Mouse (Mus musculus): ENCODE measurements around the gene Oasl1. TPM values are rescaled to one million over a fixed set of nuclear protein-coding genes. Genes with fewer than 3 reads are reported as not detected.
"Not testable (repeated sequence)": the region's sequence is repeated elsewhere in the genome, so short reads cannot be mapped to it uniquely, and the experiment has no call there.

Oasl1 gene
- total RNA-seq, 2 experiments from 2014 or later: not detected

GRCm38 (mm10) chr5:114926153-114926684 is 3.2 kb downstream of the Oasl1 start:
- DNase-seq: no peak

GRCm38 (mm10) chr5:114926753-114927152 is 3.7 kb downstream of the Oasl1 start:
- no peak for DNase-seq

GRCm38 (mm10) chr5:114931626-114932025 is 8.6 kb downstream of the Oasl1 start:
- no peak for DNase-seq

GRCm38 (mm10) chr5:114933206-114933605 is 10.2 kb downstream of the Oasl1 start:
- DNase-seq: no peak

- no peak for DNase-seq
Observed at GRCm38 (mm10) chr5:114935838-114936237, 12.8 kb downstream of the Oasl1 start.

GRCm38 (mm10) chr5:114941138-114941537 is 18.1 kb downstream of the Oasl1 start:
- not testable (repeated sequence) for DNase-seq

GRCm38 (mm10) chr5:114942074-114942765 is 19.2 kb downstream of the Oasl1 start, which contains the start of gene 2210016L21Rik:
2210016L21Rik (plus strand) TSS chr5:114942158.
- peak; percentile 73 for DNase-seq

GRCm38 (mm10) chr5:114942766-114943130 is 19.7 kb downstream of the Oasl1 start:
- no peak for DNase-seq

GRCm38 (mm10) chr5:114945072-114945471 is 22.0 kb downstream of the Oasl1 start:
- no peak for DNase-seq

GRCm38 (mm10) chr5:114948891-114949290 is 25.9 kb downstream of the Oasl1 start:
- peak; percentile 53 for DNase-seq

GRCm38 (mm10) chr5:114949316-114949715 is 26.3 kb downstream of the Oasl1 start:
- DNase-seq: no peak

- no peak for DNase-seq
Observed at GRCm38 (mm10) chr5:114949812-114950211, 26.8 kb downstream of the Oasl1 start.

- DNase-seq: no peak
Observed at GRCm38 (mm10) chr5:114950669-114951068, 27.6 kb downstream of the Oasl1 start.

- DNase-seq: no peak
Observed at GRCm38 (mm10) chr5:114951279-114951880, 28.3 kb downstream of the Oasl1 start.

GRCm38 (mm10) chr5:114953326-114953725 is 30.3 kb downstream of the Oasl1 start:
- DNase-seq: no peak

GRCm38 (mm10) chr5:114958069-114958468 is 35.0 kb downstream of the Oasl1 start:
- DNase-seq: no peak

GRCm38 (mm10) chr5:114961590-114962360 is 38.7 kb downstream of the Oasl1 start:
- DNase-seq: no peak

GRCm38 (mm10) chr5:114964315-114964966 is 41.4 kb downstream of the Oasl1 start:
- DNase-seq: no peak

GRCm38 (mm10) chr5:114964967-114965898 is 42.2 kb downstream of the Oasl1 start:
- DNase-seq: no peak

- DNase-seq: no peak
Observed at GRCm38 (mm10) chr5:114967523-114968268, 44.7 kb downstream of the Oasl1 start.
